Mouse (Mus musculus) right cerebral cortex, adult 2 months (tissue): Measurements from ENCODE around the gene 1700029F12Rik.
"Not testable (repeated sequence)": the region's sequence is repeated elsewhere in the genome, so short reads cannot be mapped to it uniquely, and the experiment has no call there.

Source experiments
- DNase-seq, 2 experiments: peaks; one replicate each; pipeline ENCODE4 v3.0.0; 2021 to 2022; ENCODE audit warnings: low spot score in 2 of 2

Gene 1700029F12Rik

DNA sequence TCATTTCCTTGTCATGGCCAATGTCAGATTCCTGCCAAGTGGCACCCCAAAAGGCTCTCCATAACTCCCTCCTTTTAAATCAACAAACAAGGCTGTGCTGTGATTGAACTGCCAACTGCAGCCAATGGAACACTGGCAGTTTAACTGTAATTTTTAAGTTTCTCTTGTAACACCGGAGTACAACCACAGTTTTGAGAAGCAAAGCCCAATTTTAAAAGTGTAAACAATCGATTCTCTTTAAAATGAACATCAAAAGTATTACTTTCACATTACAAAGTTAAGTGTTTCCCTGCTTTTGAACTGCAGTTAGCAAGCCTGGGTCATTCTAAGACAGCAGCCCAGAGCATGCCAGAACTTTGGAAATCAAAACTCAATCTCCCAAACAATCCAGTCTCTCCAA lies at the start of gene 1700029F12Rik:
TSS of gene 1700029F12Rik (minus strand) at position 101 of the 400 bp plus-strand sequence.
- DNase-seq: no peak

DNA sequence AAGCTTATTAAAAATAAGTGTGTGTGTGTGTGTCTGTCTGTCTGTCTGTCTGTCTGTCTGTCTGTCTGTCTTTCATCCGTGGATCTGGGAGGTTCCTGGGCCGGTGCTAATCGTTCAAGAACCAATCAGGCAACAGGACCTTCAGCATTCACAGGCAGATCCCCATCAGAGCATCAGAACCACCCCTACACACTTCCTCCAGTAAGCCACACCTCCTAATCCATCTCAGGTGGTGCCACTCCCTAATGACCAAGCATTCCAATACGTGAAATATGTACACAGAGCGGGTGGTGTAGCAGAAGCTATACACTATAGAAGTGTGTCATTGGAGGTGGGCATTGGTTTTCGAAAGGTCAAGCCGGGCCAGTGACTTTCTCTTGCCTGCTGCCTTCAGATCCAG lies 48.3 kb upstream of the 1700029F12Rik start:
- no peak for DNase-seq

DNA sequence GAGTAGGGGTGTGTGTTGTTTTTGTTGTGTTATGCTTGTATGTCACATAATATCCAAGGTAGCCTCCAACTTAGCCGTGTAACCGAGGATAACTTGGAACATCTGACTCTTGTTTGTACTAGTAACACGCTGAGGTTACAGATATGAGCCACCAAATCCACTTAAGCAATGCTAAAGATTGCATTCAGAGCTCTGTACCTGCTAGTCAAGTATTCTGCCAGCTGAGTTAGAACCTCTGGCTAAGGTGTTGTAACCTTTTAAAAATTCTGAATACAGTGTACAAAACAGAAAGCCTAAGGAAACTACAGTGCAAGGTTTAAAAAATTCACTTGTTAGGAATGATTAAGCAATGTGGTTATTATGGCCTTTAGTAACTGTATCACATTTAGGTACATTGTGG lies 46.5 kb upstream of the 1700029F12Rik start:
- no peak for DNase-seq

DNA sequence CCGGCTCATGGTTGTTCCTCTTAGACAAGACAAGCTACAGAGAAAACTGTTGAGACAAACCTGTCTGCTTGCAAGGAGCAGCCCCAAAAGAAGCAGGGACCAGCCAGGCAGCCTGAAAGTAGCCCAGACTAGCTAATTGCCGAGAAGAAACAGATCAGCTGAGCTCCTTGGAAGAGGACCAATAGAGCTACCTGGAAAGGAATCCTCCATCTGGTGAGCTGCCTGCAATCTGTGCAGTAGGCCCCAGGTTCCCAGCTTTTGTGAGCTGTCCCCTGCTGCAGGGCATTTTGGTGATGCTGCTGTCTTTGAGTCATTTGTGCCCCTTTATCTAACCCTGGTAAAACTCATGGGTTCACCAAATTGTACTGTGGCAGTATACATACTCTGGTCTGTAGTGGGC lies 46.0 kb upstream of the 1700029F12Rik start:
- DNase-seq: no peak

GRCm38 (mm10) chr13:97077556-97077955 lies 43.4 kb upstream of the 1700029F12Rik start:
- DNase-seq: no peak

- DNase-seq: no peak
These were observed 39.3 kb upstream of the 1700029F12Rik start for GRCm38 (mm10) chr13:97073497-97073896.

GRCm38 (mm10) chr13:97071626-97072241 lies 37.6 kb upstream of the 1700029F12Rik start:
- peak; percentile 36 to 57 for DNase-seq

DNA sequence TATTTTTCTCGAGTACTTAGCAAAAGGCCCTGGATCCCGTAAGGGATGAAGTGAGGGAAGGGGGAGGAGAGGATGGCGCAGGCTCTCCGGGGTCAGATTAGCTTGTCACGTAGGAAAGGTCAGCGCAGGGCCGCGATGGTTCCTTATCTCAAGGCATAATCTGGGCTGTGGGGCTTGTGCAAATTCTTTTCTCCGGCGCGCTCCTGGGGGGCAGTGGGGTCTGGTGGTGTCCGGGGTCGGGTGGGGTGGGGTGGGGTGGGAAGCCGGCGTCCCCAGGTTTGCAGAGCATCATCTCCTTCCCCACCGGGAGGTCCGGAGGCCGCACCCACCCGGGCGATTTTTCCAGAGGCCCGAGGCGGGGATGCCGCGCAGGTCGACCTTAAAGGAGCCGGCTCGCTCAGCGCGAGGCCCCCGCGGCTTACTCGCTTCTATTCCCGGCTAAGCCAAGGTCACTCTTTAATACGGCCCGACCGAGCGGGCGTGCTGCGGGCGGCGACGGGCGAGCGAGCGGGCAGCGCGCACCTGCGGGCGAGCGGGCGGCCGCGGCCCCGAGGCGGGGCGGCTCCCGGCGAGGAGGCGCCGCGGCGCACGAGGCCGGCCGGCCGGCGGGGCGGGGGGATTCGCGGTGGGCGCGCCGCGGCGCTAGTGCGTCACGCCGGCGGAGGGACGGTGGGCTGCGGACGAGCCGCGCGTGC lies 36.9 kb upstream of the 1700029F12Rik start:
- peak; percentile 14 to 23 for DNase-seq

- no peak for DNase-seq
These were observed 34.0 kb upstream of the 1700029F12Rik start for GRCm38 (mm10) chr13:97068151-97068550.

DNA sequence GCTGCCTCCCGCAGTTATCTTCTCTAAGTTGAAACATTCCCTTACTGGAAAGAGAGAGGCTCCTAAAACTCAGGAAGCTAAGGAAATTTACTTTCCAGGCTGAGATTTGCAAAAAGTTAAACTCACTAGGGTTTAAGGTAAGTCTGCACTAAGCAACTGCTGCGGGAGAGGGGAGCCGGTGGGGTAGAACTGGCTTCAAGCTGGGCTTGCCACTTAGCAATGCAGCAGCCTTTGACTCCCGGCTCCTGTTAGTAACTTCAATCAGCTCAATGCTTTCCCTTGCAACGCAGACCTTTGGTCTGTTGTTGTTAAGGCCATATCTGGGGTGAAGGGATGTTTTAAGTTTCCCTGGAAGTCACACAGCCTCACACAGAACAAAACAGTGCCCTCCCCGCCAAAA lies 33.5 kb upstream of the 1700029F12Rik start:
- DNase-seq: no peak

DNA sequence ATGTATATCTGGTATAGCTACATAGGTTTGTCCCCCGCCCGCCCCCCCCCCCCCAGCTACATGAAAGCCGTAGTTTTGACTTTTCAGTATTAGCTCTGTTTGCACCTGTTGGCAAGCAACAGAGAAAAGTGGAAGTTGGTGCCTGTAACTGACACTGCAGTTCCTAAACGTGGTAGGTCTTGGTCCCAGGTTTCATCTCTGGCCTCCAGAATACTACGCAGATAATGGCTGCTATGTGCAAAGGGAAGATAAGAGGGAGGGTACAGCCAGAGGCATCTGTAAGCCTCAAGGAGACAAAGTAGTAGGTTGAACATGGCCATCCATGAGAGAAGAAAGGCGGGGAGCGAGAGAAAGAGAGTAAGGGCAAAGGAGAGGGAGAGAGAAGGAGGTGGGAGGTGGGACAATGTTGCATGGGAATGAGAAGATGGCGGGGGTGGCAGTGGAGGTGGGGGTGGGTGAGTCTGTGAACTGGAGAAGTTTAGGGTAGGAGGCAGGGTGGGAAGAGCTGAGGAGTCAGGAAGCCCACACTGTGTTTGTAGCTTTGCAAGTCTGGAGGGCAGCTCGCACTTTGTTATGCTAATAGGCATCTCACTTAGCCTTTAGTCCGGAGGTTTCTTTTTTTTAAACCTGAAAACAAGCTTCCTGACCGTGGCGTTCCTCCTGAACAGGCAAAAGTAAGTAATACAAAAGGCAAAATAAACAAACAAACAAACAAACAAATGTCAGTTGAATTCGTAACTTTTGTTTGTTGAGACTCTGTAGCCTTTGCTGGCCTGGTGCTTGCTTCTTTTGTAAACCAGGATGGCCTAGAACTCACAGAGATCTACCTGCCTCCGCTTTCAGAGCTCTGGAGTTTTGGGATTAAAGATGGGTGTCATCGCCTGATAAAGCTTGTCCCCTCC lies 32.7 kb upstream of the 1700029F12Rik start, which contains the start of gene Fam169a:
TSS of gene Fam169a (plus strand) at position 638 of the 902 bp plus-strand sequence.
- DNase-seq: no peak

DNA sequence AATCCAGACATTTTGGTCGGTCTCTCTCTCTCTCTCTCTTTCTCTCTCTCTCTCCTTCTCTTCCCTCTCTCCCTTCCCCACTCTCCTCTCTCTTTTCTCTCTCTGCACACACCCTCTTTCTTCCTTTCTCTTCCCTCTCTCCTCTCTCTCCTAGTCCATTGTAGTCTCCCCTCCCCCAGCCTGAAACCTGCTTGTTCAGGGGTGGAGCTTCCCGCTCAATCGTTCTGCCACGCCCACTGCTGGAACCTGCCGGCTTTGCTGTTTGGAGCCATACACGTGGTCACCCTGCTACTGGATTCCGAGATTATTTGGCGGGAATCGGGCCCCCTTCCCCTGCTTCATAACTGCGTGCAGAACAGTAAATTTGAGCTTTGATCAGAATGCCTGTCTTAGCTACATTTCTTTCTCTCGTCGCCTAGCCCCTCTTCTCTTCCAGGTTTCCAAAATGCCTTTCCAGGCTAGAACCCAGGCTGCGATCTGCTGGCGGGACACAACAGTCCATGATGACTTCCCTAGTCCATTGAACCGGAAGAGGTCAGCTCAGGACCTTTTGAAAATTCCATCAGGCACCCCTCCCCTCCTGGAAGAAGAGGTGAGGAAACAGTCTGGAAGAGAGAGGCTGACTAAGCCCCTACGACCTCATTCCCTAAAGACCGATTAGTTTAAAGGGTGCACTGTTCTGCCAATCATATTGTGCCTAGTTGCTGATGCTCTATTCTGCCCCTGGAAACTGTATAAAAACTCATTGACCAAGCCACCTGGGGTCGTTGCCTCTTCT lies 30.9 kb upstream of the 1700029F12Rik start:
- DNase-seq: not testable (repeated sequence)

DNA sequence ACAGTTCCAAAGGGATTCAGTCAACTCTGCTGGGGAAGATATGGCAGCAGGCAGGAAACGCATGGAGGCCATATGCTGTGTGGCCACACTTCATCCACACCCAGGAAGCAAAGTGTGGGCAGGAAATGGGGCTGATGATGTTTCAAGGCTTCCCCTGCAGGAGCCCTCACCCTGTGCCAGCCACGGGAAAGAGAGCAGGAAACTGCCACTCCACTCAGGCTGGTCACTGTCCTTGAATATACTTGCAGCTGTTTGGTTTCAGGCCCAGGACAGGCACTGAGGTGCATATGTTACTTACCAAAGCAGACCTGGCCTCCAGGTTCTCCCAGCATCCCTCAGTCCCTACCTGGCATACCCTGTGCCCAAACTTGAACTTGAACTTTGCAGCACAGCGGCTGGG lies 30.3 kb upstream of the 1700029F12Rik start:
- no peak for DNase-seq

DNA sequence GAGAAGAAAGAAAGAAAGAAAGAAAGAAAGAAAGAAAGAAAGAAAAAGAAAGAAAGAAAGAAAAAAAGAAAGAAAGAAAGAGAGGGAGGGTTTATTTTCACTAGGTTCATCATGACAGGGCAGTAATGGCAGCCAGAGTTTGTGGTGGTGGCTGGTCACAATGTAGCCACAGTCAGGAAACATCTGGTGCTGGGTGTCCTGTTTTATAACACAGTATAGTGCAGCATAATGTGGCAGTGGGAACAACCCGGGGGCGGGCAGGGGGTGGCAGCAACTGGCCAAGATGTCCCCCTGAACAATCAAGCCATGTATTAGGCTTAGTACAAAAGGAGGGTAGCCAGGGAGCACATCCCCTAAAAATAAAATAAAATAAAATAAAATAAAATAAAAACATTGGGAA lies 29.3 kb upstream of the 1700029F12Rik start:
- no peak for DNase-seq

DNA sequence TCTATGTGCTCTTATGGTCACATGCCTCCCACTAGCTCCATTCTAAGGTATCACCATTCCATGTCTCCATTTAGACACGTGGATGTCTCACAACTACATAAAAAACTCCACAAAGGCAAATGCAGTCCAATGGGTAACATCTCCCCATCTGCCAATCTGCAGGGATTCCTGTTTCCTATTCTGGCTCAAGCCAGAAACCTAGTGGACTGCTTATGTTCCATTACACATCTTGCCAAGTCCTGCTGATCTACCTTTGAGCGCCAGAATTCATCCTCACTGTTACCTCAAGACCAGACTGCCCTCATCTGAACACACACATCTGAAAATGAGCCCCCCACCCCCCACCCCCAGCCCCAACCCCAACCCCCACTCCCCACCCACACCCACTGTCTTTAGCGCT lies 28.0 kb upstream of the 1700029F12Rik start:
- DNase-seq: no peak

DNA sequence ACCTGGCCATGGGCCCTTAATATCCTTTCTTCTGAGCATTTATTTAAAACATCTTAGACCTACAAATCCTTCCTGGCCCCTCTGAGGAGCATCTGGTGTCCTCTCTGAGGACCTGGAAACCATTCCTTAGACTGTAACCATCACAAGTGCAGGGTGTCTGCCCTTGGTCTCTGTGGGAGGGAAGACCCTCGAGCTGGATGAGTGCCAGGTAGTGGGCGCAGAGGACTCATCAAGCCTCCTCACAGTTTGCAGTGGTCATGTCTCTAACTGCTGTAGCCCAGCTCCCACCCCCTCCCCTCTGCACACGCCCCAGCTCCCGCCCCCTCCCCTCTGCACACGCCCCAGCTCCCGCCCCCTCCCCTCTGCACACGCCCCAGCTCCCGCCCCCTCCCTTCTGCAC lies 26.2 kb upstream of the 1700029F12Rik start:
- no peak for DNase-seq

- DNase-seq: no peak
These were observed 25.6 kb upstream of the 1700029F12Rik start for GRCm38 (mm10) chr13:97059746-97060145.

GRCm38 (mm10) chr13:97057817-97058216 lies 23.7 kb upstream of the 1700029F12Rik start:
- DNase-seq: no peak

GRCm38 (mm10) chr13:97053844-97054243 lies 19.7 kb upstream of the 1700029F12Rik start:
- no peak for DNase-seq

DNA sequence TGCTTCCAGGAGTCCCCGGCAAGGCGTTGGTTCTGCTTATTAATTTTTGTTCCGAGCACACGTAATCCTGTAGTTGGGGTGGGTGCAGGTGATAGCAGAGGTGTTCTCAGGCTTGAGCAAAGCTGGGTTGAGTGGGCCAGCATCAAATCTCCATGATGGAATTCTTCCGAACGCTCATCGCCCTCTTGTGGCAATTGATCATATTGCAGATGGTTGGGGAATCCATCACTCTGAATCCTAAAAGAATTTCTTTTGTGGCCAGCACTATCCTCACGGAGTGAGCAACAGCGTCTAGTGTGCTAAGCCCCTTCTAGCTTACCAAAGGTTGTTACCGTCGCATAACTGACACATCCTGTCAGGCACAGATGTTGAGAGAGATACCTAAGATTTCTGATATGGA lies 18.5 kb upstream of the 1700029F12Rik start:
- peak; percentile 85 to 90 for DNase-seq

- no peak for DNase-seq
These were observed 17.0 kb upstream of the 1700029F12Rik start for GRCm38 (mm10) chr13:97051158-97051557.

DNA sequence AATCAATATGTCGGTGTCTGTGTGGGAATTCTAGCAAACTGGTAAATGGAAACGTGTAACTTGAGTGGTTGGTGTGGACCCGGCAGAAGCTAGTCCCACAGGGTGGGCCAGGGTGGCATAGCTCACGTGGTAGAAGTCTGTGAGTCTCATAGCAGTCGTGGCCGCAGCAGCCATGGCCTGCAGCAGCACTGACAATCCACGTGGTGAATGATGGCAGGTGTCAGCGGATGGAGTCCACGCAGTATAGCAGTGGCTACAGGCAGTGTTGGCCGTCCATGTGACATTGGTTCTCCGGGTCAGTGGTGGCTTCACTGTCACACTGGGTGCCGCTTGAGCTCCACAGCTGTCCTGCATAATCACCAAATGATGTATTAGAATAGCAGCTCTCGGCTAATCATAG lies 4.1 kb downstream of the 1700029F12Rik start:
- DNase-seq: no peak
